Mouse (Mus musculus) cerebellum, adult 2 months (tissue): ENCODE measurements around the gene Mast2.

ENCODE experiments used
- CTCF ChIP-seq: fragments of 200-500 bp; IDR thresholded peaks from 2 replicates; pipeline ENCODE4 v1.5.1; 2011; ENCODE audit warnings: low read depth, mild to moderate bottlenecking, control low read depth, low read length, moderate library complexity, borderline replicate concordance; ENCODE audit not compliant: insufficient read depth
- POLR2A ChIP-seq: fragments of 200-500 bp; IDR thresholded peaks from 2 replicates; pipeline ENCODE4 v1.6.1; 2011; ENCODE audit warnings: low read length, control low read depth, borderline replicate concordance; ENCODE audit not compliant: insufficient read depth

GRCm38 (mm10) chr4:116499978-116500377 lies 36.0 kb upstream of the Mast2 start:
- TF ChIP-seq CTCF (no peak), POLR2A (no peak)
